Mouse (Mus musculus): ENCODE data around the gene Mier3.

DNA sequence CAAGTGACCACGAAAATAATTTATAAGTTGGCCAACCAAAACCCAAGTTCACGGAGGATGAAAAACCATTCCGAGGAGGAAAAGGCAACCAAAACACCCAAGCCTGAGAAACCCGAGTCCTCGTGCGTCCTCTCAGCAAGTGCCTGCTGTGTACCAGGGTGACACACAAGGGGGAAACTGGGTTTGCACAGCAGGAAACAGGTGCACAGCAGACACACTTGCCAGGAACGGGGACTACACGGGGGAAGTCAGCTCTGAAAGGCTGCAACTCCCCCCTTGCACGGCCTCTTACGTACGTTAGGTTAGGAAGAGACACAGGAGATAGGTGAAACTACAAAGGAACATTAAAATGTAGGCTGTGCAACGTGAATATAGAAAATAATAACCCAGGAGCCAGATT is 81.7 kb downstream of the Mier3 start:
- TF ChIP-seq POLR2A (IDR thresholded peaks at IDR 0.05; ENCODE audit: borderline replicate concordance, extremely low read depth, low read depth, low read length) = no peak
- no peak for TF ChIP-seq CTCF (IDR thresholded peaks at IDR 0.05; ENCODE audit: insufficient read depth, low read length)

Measured in lung, adult 2 months (tissue).